ENCODE assay signal across 11 mouse cellular contexts in the genomic region with DNA sequence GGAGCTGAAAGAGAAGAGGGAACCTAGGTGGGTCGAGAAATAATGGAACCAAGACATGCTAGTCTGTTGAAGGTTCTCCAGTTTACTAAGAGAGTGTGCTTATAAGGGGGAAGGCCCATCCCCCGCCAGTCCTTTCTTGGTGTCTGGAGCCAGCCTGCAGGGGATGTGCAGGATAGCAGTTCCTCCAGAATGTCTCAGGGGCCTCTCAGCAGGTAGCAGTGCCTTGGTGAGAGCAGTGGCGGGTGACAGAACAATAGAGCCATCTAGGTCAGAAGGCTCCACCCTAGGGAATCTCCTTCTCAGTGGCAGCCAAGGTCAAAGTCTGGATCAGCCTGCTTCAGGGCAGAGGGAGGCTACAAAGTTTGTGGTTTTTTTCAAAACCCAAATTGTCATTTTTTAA. TPM values are rescaled to one million over a fixed set of nuclear protein-coding genes. Genes with fewer than 3 reads are reported as not detected.
DNase-seq lines count a peak whose midpoint lies in the region; TF ChIP-seq lines count a peak whose summit lies in the region.
"Had no signal": no experiment of that assay in that cellular context is flagged by ENCODE, and none has a peak within 500 bp of the region (broad histone marks: within the 10 kb centered on the region; RNA-seq: fewer than 3 reads in every experiment).

No protein-coding gene starts in this region.

- H3K4me1 ChIP-seq in testis, adult 2 months (ENCODE audit: control insufficient read depth, insufficient read depth, low read length), result peaks cover 8% of the 10 kb centered on the region
- H3K4me1 ChIP-seq in lung, adult 2 months (ENCODE audit: control insufficient read depth, insufficient read depth, low read length), result peaks cover 8% of the 10 kb centered on the region; the same call in 1 of the 2 replicates

- peak; percentile 19 to 39 for DNase-seq in cerebellum, postnatal 25 days
- no peak for DNase-seq in cerebellum, adult 11 months
- no peak for DNase-seq in testis, postnatal 14 days (ENCODE audit: low spot score)
- peak; percentile 36 for DNase-seq in kidney, postnatal 10 days
- DNase-seq in urinary bladder, postnatal 4 days (ENCODE audit: low spot score in 2 of 2), result no peak
- no peak for DNase-seq in left cerebral cortex, adult 11 months (ENCODE audit: low spot score)
- no peak for DNase-seq in lung, adult 2 months
- DNase-seq: gastrocnemius, postnatal 36 days had no signal

- H3K36me3 ChIP-seq in testis, adult 2 months (ENCODE audit: control insufficient read depth, insufficient read depth, low read length), result no peaks in the 10 kb centered on the region; the same call in 1 of the 2 replicates

- H3K27ac ChIP-seq in testis, adult 2 months (ENCODE audit: control insufficient read depth, insufficient read depth, low read depth, low read length), result peak overlapping the region; percentile 39
- H3K27ac ChIP-seq: kidney, postnatal 0 days; liver, embryonic 14.5 days had no signal

- TF ChIP-seq CTCF in testis, adult 2 months (IDR thresholded peaks at IDR 0.05; ENCODE audit: control insufficient read depth, insufficient read depth, insufficient replicate concordance, low read depth, low read length), result no peak
- TF ChIP-seq CTCF in lung, adult 2 months (IDR thresholded peaks at IDR 0.05; ENCODE audit: insufficient read depth, low read length), result no peak

- TF ChIP-seq POLR2A in testis, adult 2 months (IDR thresholded peaks at IDR 0.05; ENCODE audit: control insufficient read depth, low read depth, low read length), result peak; percentile 42; the same call in 1 of the 2 replicates
- TF ChIP-seq POLR2A in lung, adult 2 months (IDR thresholded peaks at IDR 0.05; ENCODE audit: borderline replicate concordance, extremely low read depth, low read depth, low read length), result no peak

- H3K27me3 ChIP-seq in testis, adult 2 months (ENCODE audit: control insufficient read depth, insufficient read depth, low read length), result no peaks in the 10 kb centered on the region

- WGBS in lung, adult 2 months, result 52% methylated on average over 3 of the region's 3 CpGs

- peak overlapping the region; percentile 60 for H3K4me3 ChIP-seq in testis, adult 2 months (ENCODE audit: control insufficient read depth, low read depth, low read length)
- no peak overlapping the region for H3K4me3 ChIP-seq in lung, adult 2 months (replicated peaks; ENCODE audit: extremely low read depth, low read depth, low read length)

RNA-seq across cellular contexts. Expression of gene Tbl1xr1, which starts 45.3 kb away (rescaled TPM):
- polyA plus RNA-seq in testis, adult 2 months (2012; rRNA removed), result 43.0 and 45.8 TPM in 2 replicates
- 30.4 and 37.3 TPM in 2 replicates for polyA plus RNA-seq in lung, adult 2 months (2012; rRNA removed)

Comparison
In these comparisons a context has a peak if more than half of its experiments do, and no peak if none do; other contexts are left out.
1. DNase-seq: peak in cerebellum, postnatal 25 days (2 of 2) and kidney, postnatal 10 days (single experiment); none in cerebellum, adult 11 months (single experiment), testis, postnatal 14 days (single experiment), urinary bladder, postnatal 4 days (0 of 2), left cerebral cortex, adult 11 months (single experiment) and lung, adult 2 months (single experiment).